Mouse (Mus musculus): Measurements from ENCODE around the gene B4galt3.
A peak's percentile ranks its signal among the peaks of the same experiment; 100 is the strongest.

- TF ChIP-seq CTCF (IDR thresholded peaks at IDR 0.05) = peak; percentile 85
- no peak for TF ChIP-seq EP300 (IDR thresholded peaks at IDR 0.05)
Observed at GRCm38 (mm10) chr1:171256937-171257548, 13.1 kb upstream of the B4galt3 start.
